Mouse (Mus musculus) cerebellum, adult (tissue): Measurements from ENCODE around the gene Otoa.

ENCODE experiments used
- ATAC-seq: cut with Nextera tagmentation; 2 replicates; pipeline ENCODE4 v1.9.2; 2017; ENCODE audit warnings: mild to moderate bottlenecking, moderate library complexity, mixed read lengths; ENCODE audit not compliant: insufficient number of reproducible peaks, low FRiP score, low TSS enrichment

Otoa gene

GRCm38 (mm10) chr7:121198933-121199332 lies 117.5 kb downstream of the Otoa start:
- ATAC-seq, result no peak

- no peak for ATAC-seq
Observed at GRCm38 (mm10) chr7:121211804-121212203, 130.4 kb downstream of the Otoa start.
